Mouse (Mus musculus) liver, embryonic 13.5 days (tissue): Measurements from ENCODE around the gene Dgkh. TPM values are rescaled to one million over a fixed set of nuclear protein-coding genes. Genes with fewer than 3 reads are reported as not detected.

Experiments
- ATAC-seq: fragments of 200-750 bp; cut with Nextera tagmentation; 2 replicates; pipeline ENCODE4 v1.8.0; 2017; ENCODE audit warnings: low read depth, mild to moderate bottlenecking, moderate number of reproducible peaks, moderate library complexity
- DNase-seq: peaks from one replicate; pipeline ENCODE4 v3.0.0; 2022
- H3K27ac ChIP-seq: fragments of 300-500 bp; sonication (generic); 2 replicates; pipeline ENCODE4 v1.5.1; 2015; ENCODE audit warnings: moderate library complexity, mild to moderate bottlenecking, inconsistent platforms
- H3K27me3 ChIP-seq: fragments of 300-500 bp; sonication (generic); 2 replicates; pipeline ENCODE4 v1.6.1; 2015; ENCODE audit warnings: mild to moderate bottlenecking, inconsistent platforms
- H3K36me3 ChIP-seq: fragments of 300-500 bp; sonication (generic); 2 replicates; pipeline ENCODE4 v1.6.1; 2015; ENCODE audit warnings: mild to moderate bottlenecking, inconsistent platforms
- H3K4me1 ChIP-seq: fragments of 300-500 bp; sonication (generic); replicated peaks from 2 replicates; pipeline ENCODE4 v1.6.1; 2015; ENCODE audit warnings: inconsistent platforms
- H3K4me2 ChIP-seq: fragments of 300-500 bp; sonication (generic); 2 replicates; pipeline ENCODE4 v1.6.1; 2015; ENCODE audit warnings: inconsistent platforms, mild to moderate bottlenecking, moderate library complexity
- H3K4me3 ChIP-seq: fragments of 300-500 bp; sonication (generic); replicated peaks from 2 replicates; pipeline ENCODE4 v1.5.1; 2015; ENCODE audit warnings: mild to moderate bottlenecking, inconsistent platforms
- H3K9ac ChIP-seq: fragments of 300-500 bp; sonication (generic); 2 replicates; pipeline ENCODE4 v1.6.1; 2015; ENCODE audit warnings: mild to moderate bottlenecking, inconsistent platforms
- H3K9me3 ChIP-seq: fragments of 300-500 bp; sonication (generic); replicated peaks from 2 replicates; pipeline ENCODE4 v1.6.1; 2016; ENCODE audit warnings: inconsistent platforms
- WGBS: fragments of 180-500 bp; shearing (Covaris S2); methylation state at CpG from one replicate; pipeline ENCODE4 v1.1.7; 2015; ENCODE audit not compliant: insufficient replicate concordance; 5-methylcytosine and 5-hydroxymethylcytosine counted together
- polyA plus RNA-seq: library from polyadenylated mRNA; unstranded; fragments of >200 nt; fragmentation: Nextera tagmentation; extraction: Ambion mirVana; gene quantifications from 2 replicates; pipeline ENCODE4 v1.2.1, GENCODE M21; 2015

Gene Dgkh
- polyA plus RNA-seq, 1 experiment from 2014 or later = 0.36 TPM

DNA sequence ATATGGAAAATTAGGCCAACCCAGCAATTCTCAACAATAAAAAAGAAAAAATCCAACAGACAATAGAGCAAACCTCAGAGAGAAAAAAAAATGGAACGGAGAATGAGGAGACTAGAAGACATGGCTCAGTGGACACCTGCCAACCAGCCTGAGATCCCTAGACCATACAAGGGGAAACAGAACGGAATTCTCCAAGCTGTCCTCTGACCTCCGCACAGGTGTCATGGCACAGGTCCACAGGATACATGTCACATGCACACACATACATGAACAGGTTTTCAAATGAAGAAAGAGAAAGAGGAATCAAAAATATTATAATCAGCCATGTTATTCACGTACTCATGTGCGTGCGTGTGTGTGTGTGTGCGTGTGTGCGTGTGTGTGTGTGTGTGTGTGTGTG lies 38.5 kb downstream of the Dgkh start:
- WGBS = 84% methylated on average over 8 of the region's 8 CpGs
- Histone ChIP-seq H3K4me2 (no peak overlapping the region), H3K27me3 (no peaks in the 10 kb centered on the region), H3K36me3 (no peaks in the 10 kb centered on the region), H3K4me1 (no peaks in the 10 kb centered on the region), H3K9me3 (no peaks in the 10 kb centered on the region), H3K4me3 (no peak overlapping the region), H3K27ac (no peak overlapping the region), H3K9ac (no peak overlapping the region)
- DNase-seq = no peak
- no peak for ATAC-seq

GRCm38 (mm10) chr14:78692602-78693001 lies 40.0 kb downstream of the Dgkh start:
- Histone ChIP-seq H3K9ac (no peak overlapping the region), H3K4me2 (no peak overlapping the region), H3K4me1 (no peaks in the 10 kb centered on the region), H3K9me3 (no peaks in the 10 kb centered on the region), H3K36me3 (no peaks in the 10 kb centered on the region), H3K4me3 (no peak overlapping the region), H3K27me3 (no peaks in the 10 kb centered on the region), H3K27ac (no peak overlapping the region)
- 42% methylated on average over 4 of the region's 4 CpGs for WGBS
- ATAC-seq (no peak), DNase-seq (no peak)

GRCm38 (mm10) chr14:78691926-78692487 lies 40.6 kb downstream of the Dgkh start:
- no peaks in the 10 kb centered on the region for H3K4me1 ChIP-seq
- DNase-seq = no peak
- no peak overlapping the region for H3K9ac ChIP-seq
- no peak overlapping the region for H3K4me3 ChIP-seq
- no peak overlapping the region for H3K27ac ChIP-seq
- H3K36me3 ChIP-seq = no peaks in the 10 kb centered on the region
- no peaks in the 10 kb centered on the region for H3K27me3 ChIP-seq
- no peaks in the 10 kb centered on the region for H3K9me3 ChIP-seq
- 34% methylated on average over 5 of the region's 5 CpGs for WGBS
- ATAC-seq = no peak
- no peak overlapping the region for H3K4me2 ChIP-seq

DNA sequence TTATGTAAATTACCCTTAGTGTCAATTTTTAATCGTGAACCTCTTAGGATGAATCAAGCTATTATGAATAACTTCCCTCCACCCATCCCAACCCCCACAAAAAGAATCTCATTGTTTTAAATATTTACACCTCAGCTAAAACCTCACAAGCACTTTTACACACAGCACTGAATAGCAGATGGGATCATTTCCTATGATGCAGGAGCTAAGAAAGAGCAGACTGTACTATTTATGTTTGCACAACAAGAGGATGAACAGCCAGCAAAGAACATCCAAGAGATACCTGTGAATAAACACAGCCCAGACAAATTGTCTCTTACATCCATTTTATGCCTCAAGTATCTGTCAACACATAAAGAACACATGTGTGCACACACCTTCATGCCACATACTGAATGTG lies 41.7 kb downstream of the Dgkh start:
- no peaks in the 10 kb centered on the region for H3K36me3 ChIP-seq
- H3K9ac ChIP-seq = no peak overlapping the region
- no peak overlapping the region for H3K4me3 ChIP-seq
- H3K27ac ChIP-seq = no peak overlapping the region
- H3K4me1 ChIP-seq = no peaks in the 10 kb centered on the region
- WGBS = 57% methylated on average over 1 of the region's 1 CpGs
- ATAC-seq (no peak), DNase-seq (no peak)
- no peaks in the 10 kb centered on the region for H3K27me3 ChIP-seq
- H3K4me2 ChIP-seq = no peak overlapping the region
- no peaks in the 10 kb centered on the region for H3K9me3 ChIP-seq

GRCm38 (mm10) chr14:78690387-78690786 lies 42.2 kb downstream of the Dgkh start:
- H3K4me2 ChIP-seq = no peak overlapping the region
- H3K4me3 ChIP-seq = no peak overlapping the region
- 63% methylated on average over 4 of the region's 4 CpGs for WGBS
- H3K9ac ChIP-seq = no peak overlapping the region
- no peak overlapping the region for H3K27ac ChIP-seq
- H3K9me3 ChIP-seq = no peaks in the 10 kb centered on the region
- DNase-seq (no peak), ATAC-seq (no peak)
- H3K4me1 ChIP-seq = no peaks in the 10 kb centered on the region
- no peaks in the 10 kb centered on the region for H3K36me3 ChIP-seq
- no peaks in the 10 kb centered on the region for H3K27me3 ChIP-seq

DNA sequence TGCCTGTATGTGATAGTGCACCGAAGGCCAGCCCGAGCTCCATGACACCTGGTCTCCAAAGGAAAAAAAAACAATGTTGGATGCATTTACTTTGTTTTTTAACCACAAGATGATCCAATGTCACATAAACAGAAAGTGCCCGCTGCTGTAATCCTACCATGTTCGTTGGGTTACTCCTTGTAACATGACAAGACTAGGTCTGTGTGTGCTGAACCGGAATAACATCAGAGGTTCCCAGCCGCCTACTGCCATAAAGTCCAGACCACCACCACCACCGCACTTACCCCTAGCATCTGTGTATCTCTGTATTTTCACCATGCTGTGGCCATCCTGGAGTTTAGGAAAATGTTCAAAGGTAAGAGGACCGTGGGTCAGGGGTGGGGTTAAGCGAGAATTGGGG lies 42.6 kb downstream of the Dgkh start:
- Histone ChIP-seq H3K4me3 (no peak overlapping the region), H3K9ac (no peak overlapping the region), H3K27ac (no peak overlapping the region), H3K27me3 (no peaks in the 10 kb centered on the region), H3K9me3 (no peaks in the 10 kb centered on the region), H3K4me1 (no peaks in the 10 kb centered on the region), H3K4me2 (no peak overlapping the region), H3K36me3 (no peaks in the 10 kb centered on the region)
- ATAC-seq = no peak
- 76% methylated on average over 9 of the region's 9 CpGs for WGBS
- no peak for DNase-seq

DNA sequence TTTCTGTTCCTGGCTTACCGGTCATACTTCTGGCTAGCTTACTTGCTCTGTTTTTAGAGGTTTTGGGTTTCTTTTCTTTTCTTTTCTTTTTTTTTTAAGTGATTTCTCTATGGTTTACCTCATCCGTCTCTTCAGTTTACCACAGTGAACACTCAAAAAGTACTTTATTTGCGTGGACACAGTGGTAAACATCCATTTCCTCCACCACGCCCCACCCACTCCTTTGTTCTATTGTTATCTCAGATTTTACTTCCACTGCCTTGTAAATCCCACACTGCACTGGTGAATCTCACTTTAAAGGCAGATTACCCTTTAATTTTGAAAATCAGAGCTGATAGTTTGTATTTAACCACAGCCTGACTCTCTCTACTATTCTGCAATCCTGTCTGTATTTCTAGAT lies 44.9 kb downstream of the Dgkh start:
- no peak overlapping the region for H3K4me2 ChIP-seq
- no peaks in the 10 kb centered on the region for H3K9me3 ChIP-seq
- no peak overlapping the region for H3K4me3 ChIP-seq
- DNase-seq (no peak), ATAC-seq (no peak)
- 52% methylated on average over 4 of the region's 4 CpGs for WGBS
- H3K27ac ChIP-seq = no peak overlapping the region
- H3K36me3 ChIP-seq = no peaks in the 10 kb centered on the region
- H3K27me3 ChIP-seq = no peaks in the 10 kb centered on the region
- peaks cover 5% of the 10 kb centered on the region; the same call in 1 of the 2 replicates for H3K4me1 ChIP-seq
- H3K9ac ChIP-seq = no peak overlapping the region

- no peak overlapping the region for H3K27ac ChIP-seq
- ATAC-seq (no peak), DNase-seq (no peak)
- no peak overlapping the region for H3K9ac ChIP-seq
- 80% methylated on average over 6 of the region's 6 CpGs for WGBS
- no peak overlapping the region for H3K4me2 ChIP-seq
- H3K4me1 ChIP-seq = peaks cover 5% of the 10 kb centered on the region; the same call in 1 of the 2 replicates
- H3K27me3 ChIP-seq = no peaks in the 10 kb centered on the region
- no peaks in the 10 kb centered on the region for H3K36me3 ChIP-seq
- no peak overlapping the region for H3K4me3 ChIP-seq
- H3K9me3 ChIP-seq = no peaks in the 10 kb centered on the region
These were observed 45.9 kb downstream of the Dgkh start for GRCm38 (mm10) chr14:78686701-78687100.

DNA sequence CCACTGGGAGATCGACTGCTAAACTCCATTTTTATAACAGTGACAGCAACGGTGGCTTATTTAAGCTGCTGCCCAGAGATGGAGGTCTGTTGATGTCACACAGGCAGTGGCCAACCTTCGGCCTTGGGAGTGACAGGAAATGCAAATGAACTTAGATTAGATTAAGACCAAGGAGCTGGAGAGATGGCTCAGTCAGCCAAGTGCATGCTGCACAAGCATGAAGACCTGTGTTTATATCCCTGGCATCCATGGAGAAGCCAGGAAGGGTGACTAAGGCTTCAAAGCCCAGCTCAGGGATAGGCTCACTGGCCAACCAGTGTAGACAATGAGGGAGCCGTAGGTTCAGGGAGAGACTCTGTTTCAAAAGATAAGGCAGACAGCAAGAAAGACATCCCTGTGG lies 48.4 kb downstream of the Dgkh start:
- no peaks in the 10 kb centered on the region for H3K9me3 ChIP-seq
- peaks cover 5% of the 10 kb centered on the region; the same call in 1 of the 2 replicates for H3K4me1 ChIP-seq
- ATAC-seq (no peak), DNase-seq (no peak)
- H3K27ac ChIP-seq = no peak overlapping the region
- no peaks in the 10 kb centered on the region for H3K27me3 ChIP-seq
- WGBS = 27% methylated on average over 4 of the region's 4 CpGs
- H3K36me3 ChIP-seq = no peaks in the 10 kb centered on the region
- H3K4me3 ChIP-seq = no peak overlapping the region
- no peak overlapping the region for H3K4me2 ChIP-seq
- H3K9ac ChIP-seq = no peak overlapping the region

DNA sequence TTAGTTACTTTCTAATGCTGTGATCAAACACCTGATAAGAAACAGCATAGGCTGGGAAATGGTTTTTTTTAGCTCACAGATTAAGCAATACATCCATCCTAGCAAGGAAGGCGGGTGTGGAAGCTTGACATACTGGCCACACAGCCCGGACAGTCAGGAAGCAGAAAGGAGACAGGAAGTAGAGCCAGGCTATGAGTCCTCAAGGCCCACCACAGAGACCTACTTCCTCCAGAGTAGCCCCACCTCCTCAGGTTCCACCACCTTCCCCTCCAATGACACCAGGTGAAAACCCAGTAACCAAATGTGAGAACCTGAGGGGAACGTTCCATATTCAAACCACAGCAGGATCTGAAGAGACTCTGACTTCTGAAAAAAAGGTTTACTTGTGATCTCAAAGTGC lies 53.6 kb downstream of the Dgkh start:
- no peak for DNase-seq
- Histone ChIP-seq H3K4me1 (peaks cover 9% of the 10 kb centered on the region; the same call in 1 of the 2 replicates), H3K27ac (no peak overlapping the region), H3K9me3 (no peaks in the 10 kb centered on the region), H3K4me2 (no peak overlapping the region), H3K36me3 (no peaks in the 10 kb centered on the region), H3K27me3 (no peaks in the 10 kb centered on the region), H3K9ac (no peak overlapping the region), H3K4me3 (no peak overlapping the region)
- no peak for ATAC-seq
- 25% methylated on average over 3 of the region's 3 CpGs for WGBS

- H3K4me3 ChIP-seq = no peak overlapping the region
- H3K9ac ChIP-seq = no peak overlapping the region
- no peaks in the 10 kb centered on the region for H3K36me3 ChIP-seq
- H3K4me2 ChIP-seq = no peak overlapping the region
- H3K27ac ChIP-seq = no peak overlapping the region
- no peaks in the 10 kb centered on the region for H3K27me3 ChIP-seq
- ATAC-seq (no peak), DNase-seq (no peak)
- WGBS = 16% methylated on average over 7 of the region's 7 CpGs
- H3K9me3 ChIP-seq = no peaks in the 10 kb centered on the region
- H3K4me1 ChIP-seq = 0 out of 2 replicates have a peak, but pooled peaks cover 8% of the 10 kb centered on the region
These were observed 54.6 kb downstream of the Dgkh start for GRCm38 (mm10) chr14:78677852-78678588.

DNA sequence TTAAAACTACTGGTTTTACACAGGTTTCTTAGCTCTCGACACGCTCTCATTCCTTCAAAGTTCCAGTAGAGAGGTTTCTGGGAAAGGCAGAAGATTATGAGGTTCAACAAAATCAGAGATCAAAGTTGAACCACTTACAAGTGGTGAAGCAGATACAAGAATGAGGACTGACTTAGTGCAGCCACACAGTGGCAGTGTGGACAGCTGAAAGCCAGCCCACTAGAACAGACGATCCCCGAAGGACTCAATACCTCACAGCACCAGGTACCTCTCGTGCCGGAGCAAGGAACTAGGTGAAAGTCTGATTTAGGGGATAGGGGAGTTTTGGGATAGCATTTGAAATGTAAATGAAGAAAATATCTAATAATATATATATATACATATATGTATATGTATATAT lies 56.1 kb downstream of the Dgkh start:
- no peak for DNase-seq
- H3K9me3 ChIP-seq = 0 out of 2 replicates have a peak, but pooled peaks cover 3% of the 10 kb centered on the region

More for the DNA sequence above, 56.1 kb downstream of the Dgkh start:
- Histone ChIP-seq H3K4me1 (0 out of 2 replicates have a peak, but pooled peaks cover 8% of the 10 kb centered on the region), H3K4me2 (no peak overlapping the region), H3K27me3 (no peaks in the 10 kb centered on the region), H3K36me3 (no peaks in the 10 kb centered on the region), H3K4me3 (no peak overlapping the region), H3K9ac (no peak overlapping the region), H3K27ac (no peak overlapping the region)
- no peak for ATAC-seq
- 67% methylated on average over 6 of the region's 6 CpGs for WGBS
